Mouse (Mus musculus): ENCODE measurements around the gene AW209491. TPM values are rescaled to one million over a fixed set of nuclear protein-coding genes. Genes with fewer than 3 reads are reported as not detected.

The AW209491 gene
- 13.6 and 16.3 TPM in 2 replicates for polyA plus RNA-seq (2012; rRNA removed)

- DNase-seq (ENCODE audit: low spot score): peak; percentile 88
These were observed at the start of gene AW209491 for GRCm38 (mm10) chr13:14629726-14630641. AW209491 (plus strand) TSS chr13:14630154.

- no peak for DNase-seq (ENCODE audit: low spot score)
These were observed 49.6 kb upstream of the AW209491 start for GRCm38 (mm10) chr13:14580392-14580791.

GRCm38 (mm10) chr13:14602744-14603143 is 27.2 kb upstream of the AW209491 start:
- no peak for DNase-seq (ENCODE audit: low spot score)

- no peak for DNase-seq (ENCODE audit: low spot score)
These were observed 22.3 kb upstream of the AW209491 start for GRCm38 (mm10) chr13:14607616-14608015.

GRCm38 (mm10) chr13:14612463-14612862 is 17.5 kb upstream of the AW209491 start:
- no peak for DNase-seq (ENCODE audit: low spot score)

- DNase-seq (ENCODE audit: low spot score): peak; percentile 92
These were observed 16.9 kb upstream of the AW209491 start, which contains the start of the genes Mrpl32 and Psma2 for GRCm38 (mm10) chr13:14612926-14613529. Mrpl32 (minus strand) TSS chr13:14613165. Psma2 (plus strand) TSS chr13:14613240.

GRCm38 (mm10) chr13:14613553-14613952 is 16.4 kb upstream of the AW209491 start:
- no peak for DNase-seq (ENCODE audit: low spot score)

- no peak for DNase-seq (ENCODE audit: low spot score)
These were observed 11.2 kb upstream of the AW209491 start for GRCm38 (mm10) chr13:14618724-14619123.

- no peak for DNase-seq (ENCODE audit: low spot score)
These were observed 10.0 kb downstream of the AW209491 start for GRCm38 (mm10) chr13:14639998-14640397.

GRCm38 (mm10) chr13:14649301-14649700 is 19.3 kb downstream of the AW209491 start:
- no peak for DNase-seq (ENCODE audit: low spot score)

- no peak for DNase-seq (ENCODE audit: low spot score)
These were observed 37.2 kb downstream of the AW209491 start for GRCm38 (mm10) chr13:14667107-14667506.

- no peak for DNase-seq (ENCODE audit: low spot score)
These were observed 40.4 kb downstream of the AW209491 start for GRCm38 (mm10) chr13:14670342-14670741.

Other genes starting within 250 kb of the AW209491 start
- 0.03 TPM in 1 of 2 replicates, not detected in the other for gene Hecw1, start 106.9 kb upstream of the AW209491 start, polyA plus RNA-seq (2012; rRNA removed)
- gene Mrpl32, start 17.0 kb upstream of the AW209491 start, polyA plus RNA-seq (2012; rRNA removed): 34.3 and 39.3 TPM in 2 replicates
- 82.2 and 86.9 TPM in 2 replicates for gene Psma2, start 16.9 kb upstream of the AW209491 start, polyA plus RNA-seq (2012; rRNA removed)